Mouse (Mus musculus): Measurements from ENCODE around the gene Dmrtc2.

DNA sequence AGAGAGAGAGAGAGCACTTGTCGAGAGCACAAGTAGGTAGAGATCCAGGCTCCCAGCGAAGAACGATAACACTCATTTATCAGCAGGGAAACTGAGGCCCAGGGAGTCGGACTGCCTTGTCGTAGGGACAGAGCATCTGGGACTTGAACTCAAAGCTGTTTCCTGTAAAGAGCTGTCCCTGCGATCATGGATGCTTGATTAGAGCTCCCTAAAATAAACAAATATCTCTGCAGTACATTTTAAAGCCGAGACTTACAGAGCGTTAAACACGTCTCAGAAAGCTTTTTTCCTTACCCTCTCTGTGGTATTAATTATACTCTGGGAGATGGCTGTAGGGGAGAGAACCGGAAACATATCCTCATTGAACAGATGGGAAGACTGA is 33.6 kb downstream of the Dmrtc2 start:
- TF ChIP-seq MYOD1 (IDR thresholded peaks at IDR 0.05; ENCODE audit: control insufficient read depth, insufficient read length, low read depth) (no peak), CTCF (IDR thresholded peaks at IDR 0.05; ENCODE audit: control insufficient read depth, insufficient read depth, insufficient read length) (no peak)

Measured in C2C12 (cell line).